Mouse (Mus musculus) liver, embryonic 12.5 days (tissue): ENCODE results near the gene Castor1. TPM values are rescaled to one million over a fixed set of nuclear protein-coding genes. Genes with fewer than 3 reads are reported as not detected.

ENCODE experiments used
- ATAC-seq: fragments of 200-750 bp; cut with Nextera tagmentation; 2 replicates; pipeline ENCODE4 v1.8.0; 2017; ENCODE audit warnings: moderate number of reproducible peaks, mild to moderate bottlenecking, moderate library complexity
- H3K27ac ChIP-seq: fragments of 300-500 bp; sonication (generic); 2 replicates; pipeline ENCODE4 v1.5.1; 2016; ENCODE audit warnings: mild to moderate bottlenecking
- H3K27me3 ChIP-seq: fragments of 300-500 bp; sonication (generic); replicated peaks from 2 replicates; pipeline ENCODE4 v1.6.1; 2016; ENCODE audit warnings: mild to moderate bottlenecking, moderate library complexity
- H3K36me3 ChIP-seq: fragments of 300-500 bp; sonication (generic); 2 replicates; pipeline ENCODE4 v1.6.1; 2016; ENCODE audit warnings: mild to moderate bottlenecking, moderate library complexity
- H3K4me1 ChIP-seq: fragments of 300-500 bp; sonication (generic); 2 replicates; pipeline ENCODE4 v1.6.1; 2016
- H3K4me2 ChIP-seq: fragments of 300-500 bp; sonication (generic); 2 replicates; pipeline ENCODE4 v1.6.1; 2016; ENCODE audit warnings: mild to moderate bottlenecking, moderate library complexity
- H3K4me3 ChIP-seq: fragments of 300-500 bp; sonication (generic); 2 replicates; pipeline ENCODE4 v1.5.1; 2016; ENCODE audit warnings: mild to moderate bottlenecking, moderate library complexity
- H3K9ac ChIP-seq: fragments of 300-500 bp; sonication (generic); 2 replicates; pipeline ENCODE4 v1.6.1; 2016; ENCODE audit warnings: mild to moderate bottlenecking, moderate library complexity
- H3K9me3 ChIP-seq: fragments of 300-500 bp; sonication (generic); replicated peaks from 2 replicates; pipeline ENCODE4 v1.6.1; 2016; ENCODE audit warnings: mild to moderate bottlenecking, moderate library complexity
- WGBS: fragments of 180-500 bp; shearing (Covaris S2); methylation state at CpG from one replicate; pipeline ENCODE4 v1.1.7; 2016; ENCODE audit not compliant: insufficient replicate concordance; 5-methylcytosine and 5-hydroxymethylcytosine counted together
- polyA plus RNA-seq: library from polyadenylated mRNA; unstranded; fragments of >200 nt; fragmentation: Nextera tagmentation; extraction: Ambion mirVana; gene quantifications from 2 replicates; pipeline ENCODE4 v1.2.1, GENCODE M21; 2016

The Castor1 gene
- polyA plus RNA-seq, 1 experiment from 2014 or later: 2.3 TPM

GRCm38 (mm10) chr11:4268500-4268899, 50.5 kb downstream of the Castor1 start:
- no peaks in the 10 kb centered on the region for H3K9me3 ChIP-seq
- no peak overlapping the region for H3K4me3 ChIP-seq
- H3K9ac ChIP-seq: no peak overlapping the region
- H3K4me1 ChIP-seq: peaks cover 9% of the 10 kb centered on the region
- H3K4me2 ChIP-seq: no peak overlapping the region
- WGBS: 65% methylated on average over 6 of the region's 6 CpGs
- ATAC-seq: no peak
- no peaks in the 10 kb centered on the region for H3K36me3 ChIP-seq
- H3K27ac ChIP-seq: no peak overlapping the region
- peaks cover 95% of the 10 kb centered on the region for H3K27me3 ChIP-seq

GRCm38 (mm10) chr11:4270744-4271459, 52.9 kb downstream of the Castor1 start:
- Histone ChIP-seq H3K27ac (no peak overlapping the region), H3K4me1 (peaks cover 9% of the 10 kb centered on the region), H3K9me3 (no peaks in the 10 kb centered on the region), H3K4me3 (no peak overlapping the region), H3K36me3 (no peaks in the 10 kb centered on the region), H3K27me3 (peaks cover 88% of the 10 kb centered on the region), H3K4me2 (no peak overlapping the region), H3K9ac (no peak overlapping the region)
- ATAC-seq: no peak
- WGBS: 23% methylated on average over 19 of the region's 20 CpGs

GRCm38 (mm10) chr11:4271544-4271943, 53.5 kb downstream of the Castor1 start:
- no peak overlapping the region for H3K27ac ChIP-seq
- H3K4me1 ChIP-seq: 0 out of 2 replicates have a peak, but pooled peaks cover 5% of the 10 kb centered on the region
- no peaks in the 10 kb centered on the region for H3K36me3 ChIP-seq
- no peak overlapping the region for H3K4me2 ChIP-seq
- H3K27me3 ChIP-seq: peaks cover 87% of the 10 kb centered on the region
- H3K9me3 ChIP-seq: no peaks in the 10 kb centered on the region
- no peak for ATAC-seq
- no peak overlapping the region for H3K4me3 ChIP-seq
- WGBS: 62% methylated on average over 11 of the region's 11 CpGs
- no peak overlapping the region for H3K9ac ChIP-seq

Other genes with a start within 250 kb of the Castor1 start
- 0.11 and 0.13 TPM in 2 replicates for gene 4930556J24Rik, start 241.4 kb upstream of the Castor1 start, polyA plus RNA-seq
- gene Gal3st1, start 234.6 kb upstream of the Castor1 start, polyA plus RNA-seq: 0.72 and 0.85 TPM in 2 replicates
- gene Sec14l4, start 186.8 kb upstream of the Castor1 start, polyA plus RNA-seq: 0.62 and 0.71 TPM in 2 replicates
- gene Sec14l3, start 153.4 kb upstream of the Castor1 start, polyA plus RNA-seq: not detected in 2 replicates
- gene Mtfp1, start 122.8 kb upstream of the Castor1 start, polyA plus RNA-seq: 32.2 and 35.9 TPM in 2 replicates
- gene Sec14l2, start 94.8 kb upstream of the Castor1 start, polyA plus RNA-seq: 5.4 and 5.9 TPM in 2 replicates
- 9.7 and 10.6 TPM in 2 replicates for gene Rnf215, start 83.0 kb upstream of the Castor1 start, polyA plus RNA-seq
- 1.4 and 1.5 TPM in 2 replicates for gene Ccdc157, start 57.9 kb upstream of the Castor1 start, polyA plus RNA-seq
- gene Sf3a1, start 57.9 kb upstream of the Castor1 start, polyA plus RNA-seq: 41.7 and 42.1 TPM in 2 replicates
- 9.8 and 10.7 TPM in 2 replicates for gene Tbc1d10a, start 31.4 kb upstream of the Castor1 start, polyA plus RNA-seq
- gene Osm, start 18.2 kb downstream of the Castor1 start, polyA plus RNA-seq: 0.48 and 0.55 TPM in 2 replicates
- gene Lif, start 39.3 kb downstream of the Castor1 start, polyA plus RNA-seq: not detected in 2 replicates
- 0.67 and 0.77 TPM in 2 replicates for gene Hormad2, start 222.9 kb downstream of the Castor1 start, polyA plus RNA-seq